Comparison of ENCODE assay signal across 8 mouse cellular contexts in genomic region chr6:47835984-47836521, GRCm38 (mm10). TPM values are rescaled to one million over a fixed set of nuclear protein-coding genes. Genes with fewer than 3 reads are reported as not detected.
DNase-seq lines count a peak whose midpoint lies in the region; ATAC-seq lines count a peak whose summit lies in the region.

No protein-coding gene starts in this region.

- H3K27me3 ChIP-seq in hindbrain, embryonic 15.5 days, result no peaks in the 10 kb centered on the region

- peaks cover 28% of the 10 kb centered on the region for H3K4me1 ChIP-seq in hindbrain, embryonic 15.5 days (replicated peaks)

- peak overlapping the region; percentile 93 for H3K9ac ChIP-seq in hindbrain, embryonic 15.5 days

- peak overlapping the region; percentile 70 for H3K4me2 ChIP-seq in hindbrain, embryonic 15.5 days

- H3K27ac ChIP-seq in hindbrain, embryonic 15.5 days (replicated peaks), result peak overlapping the region; percentile 96

- peak; percentile 71 for ATAC-seq in hindbrain, embryonic 15.5 days (ENCODE audit: low FRiP score, low read depth)

- WGBS in hindbrain, embryonic 15.5 days, result under 1% methylated on average over 46 of the region's 49 CpGs

- DNase-seq in NIH3T3 (ENCODE audit: low read depth), result peak; percentile 67
- peak; percentile 67 for DNase-seq in cerebellum, adult 9-10 months
- peak; percentile 43 for DNase-seq in forelimb bud, embryonic 11.5 days (ENCODE audit: low read depth, low spot score)
- peak; percentile 49 to 58 for DNase-seq in layer of hippocampus, postnatal 36 days
- DNase-seq in lung, postnatal 4 days, result peak; percentile 64 to 68
- DNase-seq in retina, embryonic 14.5 days (ENCODE audit: low spot score), result peak; percentile 70
- peak; percentile 67 for DNase-seq in thymus, postnatal 4 days

- no peaks in the 10 kb centered on the region for H3K9me3 ChIP-seq in hindbrain, embryonic 15.5 days

- peaks cover 6% of the 10 kb centered on the region; the same call in 1 of the 2 replicates for H3K36me3 ChIP-seq in hindbrain, embryonic 15.5 days

- H3K4me3 ChIP-seq in hindbrain, embryonic 15.5 days, result peak overlapping the region; percentile 74

RNA-seq across cellular contexts. Expression of gene Zfp398, which starts 0.6 kb away (rescaled TPM):
- polyA plus RNA-seq in hindbrain, embryonic 15.5 days (2015; fragmentation: Nextera tagmentation; extraction: Ambion mirVana), result 18.5 and 18.7 TPM in 2 replicates
- 10 to 100 TPM; 20.9 to 24.4 TPM for total RNA-seq in layer of hippocampus, postnatal 36 days (2021)

RNA-seq across cellular contexts. Expression of gene Zfp786, which starts 5.4 kb away (rescaled TPM):
- polyA plus RNA-seq in hindbrain, embryonic 15.5 days (2015; fragmentation: Nextera tagmentation; extraction: Ambion mirVana), result 14.7 and 15.3 TPM in 2 replicates
- 1 to 10 TPM; 5.3 to 7.3 TPM for total RNA-seq in layer of hippocampus, postnatal 36 days (2021)

RNA-seq across cellular contexts. Expression of gene Pdia4, which starts 22.8 kb away (rescaled TPM):
- 150 and 163 TPM in 2 replicates for polyA plus RNA-seq in hindbrain, embryonic 15.5 days (2015; fragmentation: Nextera tagmentation; extraction: Ambion mirVana)
- 10 to 100 TPM; 76.7 to 99.9 TPM for total RNA-seq in layer of hippocampus, postnatal 36 days (2021)

RNA-seq across cellular contexts. Expression of gene Zfp282, which starts 41.0 kb away (rescaled TPM):
- 23.9 and 26.2 TPM in 2 replicates for polyA plus RNA-seq in hindbrain, embryonic 15.5 days (2015; fragmentation: Nextera tagmentation; extraction: Ambion mirVana)
- total RNA-seq in layer of hippocampus, postnatal 36 days (2021), result 10 to 100 TPM; 13.1 to 15.8 TPM

Comparison
In these comparisons a context has a peak if more than half of its experiments do, and no peak if none do; other contexts are left out.
1. Peak in every context shown above with its lines: DNase-seq, ATAC-seq, H3K4me3 ChIP-seq and H3K27ac ChIP-seq.